Mouse (Mus musculus): ENCODE results near the gene Lekr1. TPM values are rescaled to one million over a fixed set of nuclear protein-coding genes. Genes with fewer than 3 reads are reported as not detected.

The Lekr1 gene
- total RNA-seq, 2 experiments from 2014 or later = 2.5 to 2.8 TPM

- DNase-seq = no peak
These were observed 173.6 kb downstream of the Lekr1 start for GRCm38 (mm10) chr3:65839664-65840063.

GRCm38 (mm10) chr3:65841175-65841574, 175.1 kb downstream of the Lekr1 start:
- peak in 1 of 2 experiments; percentile 41 for DNase-seq

GRCm38 (mm10) chr3:65842515-65843184, 176.6 kb downstream of the Lekr1 start:
- peak in 1 of 2 experiments; percentile 35 for DNase-seq

- no peak for DNase-seq
These were observed 177.1 kb downstream of the Lekr1 start for GRCm38 (mm10) chr3:65843185-65843552.

DNA sequence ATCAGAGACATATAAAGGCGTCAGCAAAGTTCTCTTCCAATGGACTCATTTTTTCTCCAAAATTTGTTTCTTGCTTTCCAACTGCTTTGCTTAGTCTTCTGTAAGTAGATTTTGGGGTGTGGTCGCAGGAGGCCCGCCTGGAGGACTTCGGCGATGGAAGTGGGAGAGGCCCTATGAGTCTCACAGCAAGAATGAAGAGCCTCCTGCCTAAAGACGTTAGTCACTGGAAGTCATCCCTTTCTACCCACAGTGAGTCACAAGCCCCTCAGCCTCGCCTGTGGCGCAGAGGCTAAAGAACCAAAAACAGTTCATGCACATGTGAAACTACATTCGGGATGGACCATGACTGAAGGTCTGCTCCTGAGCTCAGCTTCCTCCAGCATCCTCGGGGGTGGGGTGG, 178.3 kb downstream of the Lekr1 start:
- DNase-seq = no peak

DNA sequence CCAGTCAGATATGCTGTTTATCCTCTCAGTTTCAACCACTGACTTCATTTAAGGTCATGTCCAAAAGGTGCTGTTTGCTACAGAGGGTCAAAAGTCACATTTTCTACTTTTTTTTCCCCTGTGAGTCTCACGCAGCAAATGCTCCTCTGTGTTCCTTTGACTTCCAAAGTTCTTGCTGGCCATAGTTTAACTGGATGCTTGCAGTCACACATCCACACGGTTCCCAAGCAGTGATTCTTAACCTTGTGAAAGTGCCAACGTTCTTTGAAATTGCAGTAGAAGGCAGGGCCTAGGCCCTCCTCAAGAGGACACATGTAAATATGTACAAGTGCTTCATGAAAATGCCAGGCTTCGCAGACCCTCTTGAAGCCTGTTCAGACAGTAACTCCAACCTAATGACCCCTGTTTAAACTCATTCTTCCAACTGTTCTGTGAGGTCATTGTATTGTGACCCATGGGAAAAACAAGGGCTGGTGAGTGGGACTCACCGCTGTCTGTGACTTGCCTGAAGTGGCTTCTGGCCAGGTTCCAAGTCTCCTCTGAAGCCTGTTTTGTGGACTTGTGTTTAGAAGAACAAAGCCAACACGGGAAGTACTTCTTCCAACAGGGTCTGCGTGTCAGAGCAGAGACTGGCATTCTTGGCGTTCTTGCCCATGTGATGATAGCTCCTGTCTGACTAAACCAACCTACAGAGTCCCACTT, 179.0 kb downstream of the Lekr1 start:
- DNase-seq = no peak

DNA sequence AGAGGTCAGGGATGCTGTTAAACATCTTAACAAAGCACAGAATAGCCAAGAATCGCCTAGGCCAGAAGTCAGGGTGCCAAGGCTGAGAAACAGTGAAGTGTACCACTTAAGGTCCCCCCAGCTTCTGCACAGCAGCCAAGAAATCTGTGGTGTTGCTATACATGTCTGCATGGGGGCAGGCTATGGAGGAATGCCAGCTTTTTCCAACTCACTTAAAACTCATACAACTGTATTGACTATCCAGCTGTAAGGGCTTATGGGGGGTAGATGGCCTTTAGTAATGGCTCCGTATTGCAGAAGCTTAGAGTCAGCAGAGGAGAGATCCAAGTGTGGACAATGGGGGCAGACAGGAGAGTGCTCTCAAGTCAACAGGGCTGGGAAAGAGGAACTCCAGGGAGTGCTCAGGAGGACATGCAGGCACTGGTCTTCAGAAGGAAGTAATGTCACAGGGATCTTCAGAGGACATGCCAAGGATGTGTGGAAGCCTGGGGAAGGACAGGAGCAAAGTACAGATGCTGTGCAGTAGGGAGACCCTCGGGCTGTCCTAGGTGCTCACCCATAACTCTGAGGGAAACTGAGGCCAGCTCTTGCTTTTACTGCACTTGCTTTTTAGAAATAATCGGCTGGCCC, 181.2 kb downstream of the Lekr1 start:
- DNase-seq = no peak

GRCm38 (mm10) chr3:65853746-65854145, 187.7 kb downstream of the Lekr1 start:
- peak in 1 of 2 experiments; percentile 40 for DNase-seq

GRCm38 (mm10) chr3:65855521-65855920, 189.5 kb downstream of the Lekr1 start:
- DNase-seq = no peak

GRCm38 (mm10) chr3:65858118-65858517, 192.1 kb downstream of the Lekr1 start:
- peak in 1 of 2 experiments; percentile 12 for DNase-seq

GRCm38 (mm10) chr3:65858741-65859348, 192.8 kb downstream of the Lekr1 start:
- peak; percentile 12 to 52 for DNase-seq

DNA sequence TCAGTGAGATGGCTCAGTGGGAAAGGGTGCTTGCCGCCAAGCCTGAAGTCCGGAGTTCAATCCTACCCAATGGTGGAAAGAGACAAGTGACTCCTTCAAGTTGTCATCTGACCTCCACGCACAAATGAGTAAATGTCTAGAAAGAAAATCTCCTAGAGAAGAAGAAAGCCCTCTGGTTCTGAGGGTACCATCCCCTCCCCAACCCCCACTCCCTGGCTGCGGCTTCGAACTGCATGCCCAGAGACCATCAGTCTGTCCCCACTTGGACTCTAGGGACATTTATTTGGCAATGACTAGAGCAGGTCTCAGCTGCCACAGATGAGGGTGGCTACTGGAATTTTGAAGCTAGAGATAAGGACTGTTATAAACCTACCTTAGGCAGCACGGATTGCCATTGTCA, 193.7 kb downstream of the Lekr1 start:
- no peak for DNase-seq

DNA sequence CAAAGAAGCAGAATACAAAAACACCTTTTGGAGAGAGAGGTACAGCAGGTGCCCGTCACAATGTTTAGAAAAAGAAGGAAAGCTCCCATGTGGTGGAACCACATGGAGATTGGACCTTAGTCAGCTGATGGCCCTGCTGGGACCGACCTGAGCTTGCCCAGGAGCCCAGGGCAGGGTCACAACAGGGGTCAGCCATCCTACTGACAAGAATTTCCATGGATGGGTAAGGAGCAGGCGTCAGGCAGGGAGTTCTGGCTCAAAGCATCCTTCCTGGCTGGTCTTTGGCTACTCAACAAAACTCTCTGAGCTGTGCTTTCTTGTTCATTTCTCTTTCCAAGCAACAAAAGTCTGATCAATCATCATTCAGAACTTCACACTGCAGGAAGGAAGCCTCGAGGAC, 194.9 kb downstream of the Lekr1 start:
- no peak for DNase-seq

DNA sequence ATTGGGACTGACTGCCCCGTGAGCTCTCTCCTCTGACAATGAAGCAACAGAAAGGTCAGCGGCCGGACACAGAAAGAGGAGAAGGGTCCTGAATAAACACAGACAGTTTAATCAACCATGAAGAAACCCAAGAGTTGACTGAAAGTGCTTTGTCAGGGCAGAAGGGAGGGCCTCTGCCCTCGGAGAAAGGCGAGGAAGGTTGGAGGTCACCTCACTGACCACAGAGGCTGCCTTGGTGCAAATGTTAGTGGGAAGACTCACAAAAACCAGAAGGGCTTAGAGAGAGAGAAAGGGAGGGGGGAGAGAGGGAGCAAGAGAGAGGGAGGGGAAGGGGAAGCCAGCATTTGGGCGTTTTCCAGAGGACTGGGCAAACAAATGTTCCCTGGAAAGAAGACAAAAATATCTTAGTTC, 195.4 kb downstream of the Lekr1 start:
- peak in 1 of 2 experiments; percentile 31 for DNase-seq

- DNase-seq = peak; percentile 80 to 84
These were observed 197.3 kb downstream of the Lekr1 start for GRCm38 (mm10) chr3:65863297-65863696.

- no peak for DNase-seq
These were observed 197.8 kb downstream of the Lekr1 start for GRCm38 (mm10) chr3:65863762-65864377.

DNA sequence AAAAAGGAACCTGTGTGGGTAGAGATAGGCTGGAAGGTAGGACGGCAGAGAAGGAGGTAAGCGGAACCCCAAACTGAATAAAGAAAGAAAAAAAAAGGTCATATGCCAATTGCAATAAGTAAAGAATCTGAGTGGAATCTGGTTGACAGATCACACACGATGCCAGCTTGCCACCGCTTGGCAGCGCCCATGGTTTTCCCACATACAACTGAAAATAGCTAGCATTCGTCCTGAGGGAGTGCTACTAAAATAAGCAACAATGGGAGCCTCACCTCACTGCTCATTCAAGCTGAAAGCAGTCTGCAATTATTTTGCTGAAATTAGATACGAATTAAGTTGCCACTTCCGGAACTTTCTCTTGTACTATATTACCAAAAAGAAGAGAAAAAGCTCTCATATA, 202.9 kb downstream of the Lekr1 start:
- no peak for DNase-seq

DNA sequence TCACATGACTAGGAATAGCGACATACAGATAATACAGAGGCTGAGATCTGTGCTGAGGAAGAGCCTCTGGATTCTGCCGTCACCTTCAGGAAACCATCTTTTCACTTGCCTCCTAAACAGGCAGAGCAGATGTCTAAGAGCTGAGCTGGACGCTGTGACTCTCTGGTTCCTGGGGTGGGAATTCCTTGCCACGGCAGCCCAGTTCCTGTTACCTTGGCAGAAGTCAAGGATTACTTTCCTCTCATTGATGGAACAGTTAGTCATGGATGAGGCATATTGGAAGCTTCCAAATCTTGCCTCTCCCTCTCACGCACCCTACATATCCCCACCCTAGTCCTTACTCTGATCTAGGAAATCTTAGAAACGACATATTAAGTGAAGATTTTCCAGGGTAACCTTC, 203.7 kb downstream of the Lekr1 start:
- DNase-seq = peak in 1 of 2 experiments; percentile 34

GRCm38 (mm10) chr3:65871188-65871603, 205.2 kb downstream of the Lekr1 start:
- DNase-seq = peak; percentile 78 to 87

GRCm38 (mm10) chr3:65871609-65872272, 205.7 kb downstream of the Lekr1 start:
- no peak for DNase-seq

GRCm38 (mm10) chr3:65873093-65873830, 207.2 kb downstream of the Lekr1 start:
- DNase-seq = no peak
